Mouse (Mus musculus) liver, embryonic 14.5 days (tissue): ENCODE data around the gene Lrrtm4. TPM values are rescaled to one million over a fixed set of nuclear protein-coding genes. Genes with fewer than 3 reads are reported as not detected.

ENCODE experiments used
- ATAC-seq: fragments of 200-750 bp; cut with Nextera tagmentation; 2 replicates; pipeline ENCODE4 v1.8.0; 2017; ENCODE audit warnings: moderate number of reproducible peaks, mild to moderate bottlenecking, moderate library complexity; ENCODE audit not compliant: insufficient read depth
- DNase-seq, 3 experiments: peaks; one replicate each; pipeline ENCODE4 v3.0.0-alpha.2; 2012 to 2013; ENCODE audit warnings: low read depth in 3 of 3, low spot score in 3 of 3
- H3K27ac ChIP-seq: fragments of 300-500 bp; sonication (generic); 2 replicates; pipeline ENCODE4 v1.5.1; 2014; ENCODE audit warnings: moderate library complexity, mild to moderate bottlenecking, control low read depth, inconsistent platforms
- H3K27me3 ChIP-seq: fragments of 300-500 bp; sonication (generic); 2 replicates; pipeline ENCODE4 v1.6.1; 2014; ENCODE audit warnings: mild to moderate bottlenecking, low read length, moderate library complexity; ENCODE audit not compliant: control insufficient read depth, insufficient read depth
- H3K36me3 ChIP-seq: fragments of 300-500 bp; sonication (generic); replicated peaks from 2 replicates; pipeline ENCODE4 v1.6.1; 2014; ENCODE audit warnings: low read depth; ENCODE audit not compliant: control insufficient read depth, insufficient read depth
- H3K4me1 ChIP-seq, 2 experiments: fragments of 200-500 bp in 1 of 2; fragments of 300-500 bp in 1 of 2; sonication (generic) in 1 of 2; replicated peaks; 2 replicates each; pipeline ENCODE4 v1.6.1; 2012 to 2014; ENCODE audit warnings: antibody characterized with exemption in 1 of 2, inconsistent platforms in 1 of 2, low read length in 1 of 2; ENCODE audit not compliant: control insufficient read depth in 2 of 2, insufficient read depth in 2 of 2
- H3K4me2 ChIP-seq: fragments of 300-500 bp; sonication (generic); 2 replicates; pipeline ENCODE4 v1.6.1; 2014; ENCODE audit warnings: low read depth, mild to moderate bottlenecking, control low read depth, moderate library complexity
- H3K4me3 ChIP-seq, 2 experiments: fragments of 200-500 bp in 1 of 2; fragments of 300-500 bp in 1 of 2; sonication (generic) in 1 of 2; 2 replicates each; pipeline ENCODE4 v1.5.1; 2012 to 2014; ENCODE audit warnings: low read depth in 2 of 2, low read length in 2 of 2, mild to moderate bottlenecking in 2 of 2, control low read depth in 1 of 2, inconsistent platforms in 1 of 2, moderate library complexity in 1 of 2; ENCODE audit not compliant: insufficient read depth in 1 of 2
- H3K9ac ChIP-seq: fragments of 300-500 bp; sonication (generic); replicated peaks from 2 replicates; pipeline ENCODE4 v1.6.1; 2014; ENCODE audit warnings: mild to moderate bottlenecking, control low read depth, moderate library complexity
- H3K9me3 ChIP-seq: fragments of 300-500 bp; sonication (generic); 2 replicates; pipeline ENCODE4 v1.6.1; 2016; ENCODE audit warnings: low read length, mixed read lengths; ENCODE audit not compliant: control insufficient read depth
- CTCF ChIP-seq: IDR thresholded peaks from 2 replicates; pipeline ENCODE4 v1.5.1; 2016; ENCODE audit warnings: antibody characterized with exemption, low read depth, control low read depth
- EP300 ChIP-seq: IDR thresholded peaks from 2 replicates; pipeline ENCODE4 v1.6.1; 2016; ENCODE audit warnings: antibody characterized with exemption, low read depth
- WGBS: fragments of 180-500 bp; shearing (Covaris S2); extraction: QIAGEN DNeasy Blood & Tissue Kit; methylation state at CpG from one replicate; pipeline ENCODE4 v1.1.7; 2014; ENCODE audit not compliant: insufficient replicate concordance; 5-methylcytosine and 5-hydroxymethylcytosine counted together
- polyA plus RNA-seq, 2 experiments: library from polyadenylated mRNA; depleted of rRNA in 1 of 2; stranded (reverse) in 1 of 2; unstranded in 1 of 2; fragments of >200 nt; fragmentation: Nextera tagmentation in 1 of 2; extraction: Ambion mirVana in 1 of 2; gene quantifications; 2 replicates each; pipeline versions ENCODE4 v1.2.1 to v1.2.3; 2012 to 2014

Lrrtm4 gene
- polyA plus RNA-seq, 2 experiments = 0.03 TPM; not detected in 1

DNA sequence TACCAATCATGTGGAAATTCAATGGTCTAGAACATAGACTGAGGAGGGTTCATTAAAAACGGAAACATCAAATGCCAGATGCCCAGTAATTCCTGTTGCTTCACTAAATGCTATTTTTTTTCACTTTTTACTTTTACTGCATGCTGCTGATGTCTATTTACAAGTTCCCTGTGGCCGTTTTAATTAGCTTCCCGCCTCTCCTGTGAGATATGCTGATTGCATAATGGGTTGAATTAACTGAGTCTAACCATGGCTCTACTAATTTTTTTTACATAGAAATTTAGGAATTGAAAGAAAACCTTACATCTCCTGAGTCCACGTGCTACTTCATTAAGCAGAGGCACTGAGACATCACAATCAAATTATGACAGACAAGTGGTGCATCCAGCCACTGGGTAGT lies 143.9 kb downstream of the Lrrtm4 start:
- Histone ChIP-seq H3K9ac (no peak overlapping the region), H3K9me3 (no peaks in the 10 kb centered on the region), H3K27me3 (no peaks in the 10 kb centered on the region), H3K4me3 (no peak overlapping the region), H3K4me2 (no peak overlapping the region), H3K36me3 (no peaks in the 10 kb centered on the region), H3K27ac (no peak overlapping the region), H3K4me1 (no peaks in the 10 kb centered on the region)
- TF ChIP-seq EP300 = no peak
- TF ChIP-seq CTCF = no peak
- WGBS = 45% methylated on average over 4 of the region's 4 CpGs
- DNase-seq (no peak), ATAC-seq (no peak)

DNA sequence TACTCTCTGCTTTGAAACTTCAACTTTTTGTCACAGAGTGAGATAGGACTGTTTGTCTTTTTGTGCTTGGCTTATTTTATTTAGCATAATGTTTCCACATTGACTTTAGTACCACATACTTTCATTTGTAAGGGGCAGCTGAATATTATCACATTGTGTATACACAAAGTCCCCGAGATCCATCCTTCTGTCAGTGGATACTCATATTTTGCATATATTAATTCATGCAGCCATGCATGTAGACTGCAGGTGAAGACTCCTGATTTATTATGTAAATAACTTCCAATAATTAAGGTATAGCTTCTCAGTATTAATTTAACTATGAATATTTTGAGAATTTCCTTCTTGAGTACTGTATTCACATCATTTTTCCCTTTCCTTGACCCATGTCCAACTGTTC lies 163.2 kb downstream of the Lrrtm4 start:
- no peak overlapping the region for H3K4me2 ChIP-seq
- H3K4me1 ChIP-seq = no peaks in the 10 kb centered on the region
- TF ChIP-seq CTCF = no peak
- TF ChIP-seq EP300 = no peak
- no peaks in the 10 kb centered on the region for H3K9me3 ChIP-seq
- H3K27ac ChIP-seq = no peak overlapping the region
- H3K9ac ChIP-seq = no peak overlapping the region
- H3K27me3 ChIP-seq = no peaks in the 10 kb centered on the region
- ATAC-seq (no peak), DNase-seq (no peak)
- no peak overlapping the region for H3K4me3 ChIP-seq
- H3K36me3 ChIP-seq = no peaks in the 10 kb centered on the region
- 70% methylated on average over 1 of the region's 1 CpGs for WGBS

DNA sequence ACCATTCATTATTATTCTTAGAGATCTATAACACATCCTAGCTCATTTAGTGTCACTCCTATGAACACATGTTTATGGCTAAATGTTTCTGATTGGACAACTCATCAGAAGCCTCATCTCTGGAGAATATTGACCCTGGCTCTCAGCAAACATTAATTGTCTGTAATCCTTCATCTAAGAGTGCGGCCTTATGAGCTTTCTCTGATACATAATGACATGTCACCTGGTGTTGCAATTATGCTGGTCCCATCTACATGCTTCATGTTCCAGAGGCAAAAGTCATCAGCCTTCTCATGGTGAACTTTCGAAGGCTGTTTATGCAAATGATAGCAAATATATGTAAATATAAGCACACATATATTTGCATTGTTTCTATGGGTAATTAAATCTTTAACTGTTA lies 163.7 kb downstream of the Lrrtm4 start:
- no peak for ATAC-seq
- no peak overlapping the region for H3K27ac ChIP-seq
- H3K9ac ChIP-seq = no peak overlapping the region
- no peak for TF ChIP-seq EP300
- no peak overlapping the region for H3K4me2 ChIP-seq
- H3K9me3 ChIP-seq = no peaks in the 10 kb centered on the region
- 57% methylated on average over 2 of the region's 2 CpGs for WGBS
- no peaks in the 10 kb centered on the region for H3K27me3 ChIP-seq
- no peak overlapping the region for H3K4me3 ChIP-seq
- no peak for DNase-seq
- no peaks in the 10 kb centered on the region for H3K36me3 ChIP-seq
- no peaks in the 10 kb centered on the region for H3K4me1 ChIP-seq

DNA sequence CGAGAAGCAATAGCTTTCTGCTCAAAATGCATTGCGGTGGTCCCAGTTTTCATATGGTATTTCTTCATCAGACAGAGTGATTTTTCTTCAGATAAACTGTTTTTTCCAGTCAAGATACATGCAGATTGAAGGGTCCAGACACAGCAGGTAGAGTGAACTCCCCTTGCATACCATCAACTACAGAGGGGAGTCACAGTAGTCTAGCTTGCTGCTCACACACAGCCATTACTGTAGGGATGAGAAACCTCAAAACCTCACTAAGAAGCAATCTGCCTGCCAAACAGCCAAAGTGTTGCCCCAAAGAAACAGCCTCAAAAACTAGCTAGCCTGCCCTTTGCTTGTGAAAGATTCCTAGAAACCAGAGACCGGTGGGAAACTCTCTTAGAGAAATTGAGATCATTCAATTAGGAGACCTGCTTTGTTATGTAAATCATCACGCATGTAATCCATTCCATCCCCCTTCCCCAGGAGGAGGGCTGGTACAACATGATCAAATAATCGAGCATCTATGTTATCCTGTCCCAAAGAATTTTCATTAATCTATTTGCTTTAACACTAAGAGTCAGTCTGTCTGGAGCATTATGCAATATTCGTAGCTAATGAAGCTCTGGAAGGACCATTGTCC lies 166.9 kb downstream of the Lrrtm4 start:
- WGBS = 53% methylated on average over 6 of the region's 6 CpGs
- Histone ChIP-seq H3K4me1 (no peaks in the 10 kb centered on the region), H3K9ac (no peak overlapping the region), H3K27me3 (no peaks in the 10 kb centered on the region), H3K4me3 (no peak overlapping the region), H3K27ac (no peak overlapping the region), H3K36me3 (no peaks in the 10 kb centered on the region), H3K9me3 (no peaks in the 10 kb centered on the region), H3K4me2 (no peak overlapping the region)
- TF ChIP-seq EP300 (no peak), CTCF (no peak)
- no peak for DNase-seq
- no peak for ATAC-seq

DNA sequence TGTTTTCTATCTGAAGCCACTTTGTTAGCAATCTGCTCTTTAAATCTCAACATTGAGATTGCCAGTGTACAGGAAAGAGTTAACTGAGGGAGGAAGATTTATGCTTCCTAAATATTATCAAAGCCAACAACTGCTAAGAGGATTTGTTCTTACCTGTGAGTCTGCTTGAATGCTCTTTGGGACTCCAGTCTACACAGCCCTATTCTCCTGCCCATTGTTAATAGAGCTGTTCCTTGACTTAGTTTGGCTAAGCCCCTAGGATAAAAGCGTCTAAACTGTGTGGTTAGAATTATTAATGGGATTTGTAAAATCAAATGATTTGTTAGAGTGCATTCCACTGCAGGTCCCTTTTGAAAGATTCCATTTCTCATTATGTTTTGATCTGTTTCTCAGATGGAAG lies 168.1 kb downstream of the Lrrtm4 start:
- H3K27ac ChIP-seq = no peak overlapping the region
- TF ChIP-seq CTCF = no peak
- TF ChIP-seq EP300 = no peak
- no peaks in the 10 kb centered on the region for H3K9me3 ChIP-seq
- H3K27me3 ChIP-seq = no peaks in the 10 kb centered on the region
- no peak for ATAC-seq
- H3K9ac ChIP-seq = no peak overlapping the region
- WGBS = 46% methylated on average over 1 of the region's 1 CpGs
- no peaks in the 10 kb centered on the region for H3K36me3 ChIP-seq
- H3K4me3 ChIP-seq = no peak overlapping the region
- H3K4me1 ChIP-seq = no peaks in the 10 kb centered on the region
- no peak for DNase-seq
- no peak overlapping the region for H3K4me2 ChIP-seq
